Mouse (Mus musculus) skeletal muscle tissue, postnatal 0 days (tissue): Measurements from ENCODE around the gene Mtmr1. TPM values are rescaled to one million over a fixed set of nuclear protein-coding genes. Genes with fewer than 3 reads are reported as not detected.

Experiments
- polyA plus RNA-seq: library from polyadenylated mRNA; unstranded; fragments of >200 nt; fragmentation: Nextera tagmentation; extraction: Ambion mirVana; gene quantifications from 2 replicates; pipeline ENCODE4 v1.2.1, GENCODE M21; 2015

The Mtmr1 gene
- 9.8 and 13.9 TPM in 2 replicates for polyA plus RNA-seq

DNA sequence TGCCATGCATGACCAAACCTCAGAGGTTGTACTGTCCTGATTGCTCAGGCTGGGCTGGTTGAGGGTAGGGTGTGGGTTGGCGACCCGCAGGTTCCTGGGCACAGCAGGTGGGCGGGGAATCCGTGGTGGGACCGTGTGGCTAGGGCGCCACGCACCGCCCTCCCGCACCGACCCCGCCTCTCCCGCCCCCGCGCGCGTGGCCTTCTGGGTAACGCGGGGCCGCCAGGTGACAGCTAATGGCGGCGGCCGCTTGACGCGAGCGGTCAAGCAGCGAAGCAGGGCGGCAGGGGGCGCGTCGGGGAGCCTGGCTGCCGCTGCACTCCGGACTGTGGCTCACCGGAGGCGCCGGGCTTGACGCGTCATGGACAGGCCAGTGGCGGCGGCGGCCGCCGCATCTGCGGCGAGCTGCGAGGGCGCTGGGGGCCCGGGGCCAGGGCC lies at the start of gene Mtmr1:
Gene Mtmr1 (plus strand): TSS at position 207 of the 438 bp plus-strand sequence.

Other genes starting within 250 kb of the Mtmr1 start
- gene Mtm1, start 154.0 kb upstream of the Mtmr1 start, polyA plus RNA-seq: 6.7 and 7.3 TPM in 2 replicates
- gene Cd99l2, start 128.1 kb downstream of the Mtmr1 start, polyA plus RNA-seq: 18.4 and 19.6 TPM in 2 replicates
- gene Hmgb3, start 191.2 kb downstream of the Mtmr1 start, polyA plus RNA-seq: 58.1 and 74.4 TPM in 2 replicates